Mouse (Mus musculus) telencephalon, adult 2 months (tissue): Measurements from ENCODE around the gene Apon.
A peak's percentile ranks its signal among the peaks of the same experiment; 100 is the strongest.
"Not testable (repeated sequence)": the region's sequence is repeated elsewhere in the genome, so short reads cannot be mapped to it uniquely, and the experiment has no call there.

Experiments used
- DNase-seq: peaks from one replicate; pipeline ENCODE4 v3.0.0-alpha.2; 2011; ENCODE audit warnings: low read depth, low spot score

Apon gene

DNA sequence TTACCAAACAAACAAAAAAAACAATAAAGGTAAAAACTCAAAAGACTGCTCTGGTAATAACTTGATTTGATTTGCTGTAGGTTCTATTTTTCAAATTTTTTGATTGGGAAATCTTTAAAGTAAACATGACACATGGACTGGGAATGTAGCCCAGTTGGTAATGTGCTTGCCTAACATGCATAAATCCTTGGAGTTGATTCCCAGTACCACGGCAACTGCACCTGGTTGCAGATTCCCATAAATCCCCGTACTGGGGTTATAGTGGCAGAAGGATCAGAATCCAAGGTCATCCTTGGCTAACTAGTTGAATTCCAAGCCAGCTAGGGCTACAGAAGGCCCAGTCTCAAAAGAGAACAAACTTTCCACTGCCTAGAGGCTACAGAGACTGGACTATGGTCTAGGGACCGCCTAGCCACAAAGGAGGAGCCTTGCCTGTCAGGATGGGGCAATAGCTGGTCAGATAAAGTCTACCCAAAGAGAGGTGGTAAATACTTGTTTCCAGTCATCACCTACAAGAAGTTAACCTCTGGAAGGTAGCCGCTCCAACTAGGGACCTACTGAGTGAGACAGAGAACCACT lies at the start of gene Apon:
Gene Apon, plus strand, starts transcription at position 420 of the 579 bp plus-strand sequence.
- no peak for DNase-seq

DNA sequence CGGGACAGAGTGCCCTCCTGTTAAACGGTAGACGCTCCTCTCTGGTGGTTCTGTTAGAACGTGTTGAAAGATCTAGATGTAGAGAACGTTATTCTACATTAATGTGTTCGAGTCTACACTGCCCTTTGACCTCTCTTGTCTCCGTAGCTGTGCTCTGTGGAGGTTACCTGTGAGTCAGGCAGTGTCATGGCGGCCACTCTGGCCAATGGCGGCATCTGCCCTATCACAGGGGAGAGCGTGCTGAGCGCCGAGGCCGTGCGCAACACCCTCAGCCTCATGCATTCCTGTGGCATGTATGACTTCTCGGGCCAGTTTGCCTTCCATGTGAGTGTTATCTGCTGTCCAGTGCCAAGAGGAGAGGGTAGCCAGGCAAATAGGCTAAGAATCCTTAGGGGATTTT lies 49.0 kb upstream of the Apon start:
- DNase-seq = no peak

DNA sequence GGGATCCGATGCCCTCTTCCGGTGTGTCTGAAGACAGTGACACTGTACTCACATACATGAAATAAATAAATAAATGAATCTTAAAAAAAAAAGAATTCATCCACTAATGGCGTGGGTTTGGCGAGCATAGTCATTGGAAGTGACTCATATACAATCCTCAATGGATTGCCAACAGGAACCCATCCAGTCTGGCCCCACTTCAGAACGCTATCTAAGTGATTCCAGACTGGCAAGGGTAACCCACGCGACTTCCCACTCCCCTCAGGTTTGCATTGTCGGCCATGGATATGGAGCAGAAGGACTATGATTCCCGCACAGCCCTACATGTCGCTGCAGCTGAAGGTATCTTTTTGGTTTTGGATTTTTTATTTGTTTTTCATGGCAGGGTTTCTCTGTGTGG lies 45.6 kb upstream of the Apon start:
- DNase-seq = no peak

DNA sequence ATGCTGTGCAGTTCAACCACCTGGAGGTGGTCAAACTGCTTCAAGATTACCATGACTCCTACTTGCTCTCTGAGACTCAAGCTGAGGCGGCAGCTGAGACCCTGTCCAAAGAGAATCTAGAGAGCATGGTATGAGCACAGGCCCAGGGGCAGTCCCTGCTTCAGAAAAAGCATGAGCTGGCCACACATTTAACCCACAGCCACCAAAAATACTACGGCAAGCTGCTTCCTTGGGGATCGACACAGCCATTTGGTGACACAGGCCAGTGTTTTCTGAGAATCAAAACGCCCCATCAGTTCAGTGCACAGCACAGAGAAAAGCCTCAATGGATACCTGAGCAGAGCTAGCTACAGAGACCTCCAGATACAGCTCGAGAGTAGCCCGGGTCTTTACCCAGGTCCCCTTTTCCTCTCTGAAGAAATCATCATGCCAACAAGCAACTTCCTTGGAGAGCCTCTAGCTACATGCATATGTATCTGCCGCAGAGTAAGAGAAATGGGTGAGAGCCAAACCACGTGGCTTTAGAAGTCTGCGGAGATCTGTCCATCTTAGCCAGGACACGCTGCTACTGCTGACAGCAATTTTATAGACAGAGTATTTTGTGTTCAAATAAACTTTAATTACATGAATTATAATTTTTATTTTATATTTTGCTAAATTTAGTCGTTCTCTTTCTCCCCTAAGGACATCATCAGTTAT lies 44.4 kb upstream of the Apon start:
- DNase-seq = no peak

DNA sequence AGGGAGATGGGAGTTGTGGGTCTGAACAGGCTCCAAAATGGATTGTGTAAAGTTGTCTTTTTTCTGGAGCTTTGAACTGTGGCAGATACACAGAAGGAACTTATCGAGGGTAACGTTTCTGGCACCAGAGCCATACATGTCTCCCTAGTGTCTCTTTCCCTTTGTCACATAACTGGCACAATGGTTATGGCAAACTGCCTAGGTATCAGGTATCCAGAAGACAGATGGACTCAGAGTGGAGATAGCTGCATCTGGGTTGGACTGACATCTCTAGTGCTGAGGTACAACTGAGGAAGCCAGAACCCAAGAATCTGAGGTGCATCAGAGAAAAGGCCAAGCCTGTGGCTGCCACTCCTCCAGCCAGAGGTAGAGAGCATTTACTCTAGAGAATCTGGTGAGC lies 43.8 kb upstream of the Apon start:
- no peak for DNase-seq

DNA sequence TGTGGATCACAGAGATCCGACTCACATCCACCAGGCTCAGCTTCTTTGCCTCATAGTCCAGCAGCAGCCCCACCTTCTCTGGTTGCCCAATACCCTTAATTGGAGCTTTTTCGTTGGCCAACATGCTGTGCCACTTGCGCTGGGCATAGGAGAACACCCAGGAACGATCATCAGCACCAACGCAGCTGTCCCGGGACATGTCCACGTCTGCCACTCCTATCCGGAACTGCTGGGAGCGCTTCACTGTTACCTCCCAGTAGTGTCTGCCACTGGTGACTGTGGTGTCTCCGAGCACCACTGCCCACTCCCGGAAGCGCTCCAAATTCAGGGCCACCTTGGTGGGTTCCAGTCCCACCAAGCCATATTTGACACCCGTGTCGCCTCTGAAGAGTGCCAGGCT lies 42.9 kb upstream of the Apon start:
- DNase-seq = no peak

DNA sequence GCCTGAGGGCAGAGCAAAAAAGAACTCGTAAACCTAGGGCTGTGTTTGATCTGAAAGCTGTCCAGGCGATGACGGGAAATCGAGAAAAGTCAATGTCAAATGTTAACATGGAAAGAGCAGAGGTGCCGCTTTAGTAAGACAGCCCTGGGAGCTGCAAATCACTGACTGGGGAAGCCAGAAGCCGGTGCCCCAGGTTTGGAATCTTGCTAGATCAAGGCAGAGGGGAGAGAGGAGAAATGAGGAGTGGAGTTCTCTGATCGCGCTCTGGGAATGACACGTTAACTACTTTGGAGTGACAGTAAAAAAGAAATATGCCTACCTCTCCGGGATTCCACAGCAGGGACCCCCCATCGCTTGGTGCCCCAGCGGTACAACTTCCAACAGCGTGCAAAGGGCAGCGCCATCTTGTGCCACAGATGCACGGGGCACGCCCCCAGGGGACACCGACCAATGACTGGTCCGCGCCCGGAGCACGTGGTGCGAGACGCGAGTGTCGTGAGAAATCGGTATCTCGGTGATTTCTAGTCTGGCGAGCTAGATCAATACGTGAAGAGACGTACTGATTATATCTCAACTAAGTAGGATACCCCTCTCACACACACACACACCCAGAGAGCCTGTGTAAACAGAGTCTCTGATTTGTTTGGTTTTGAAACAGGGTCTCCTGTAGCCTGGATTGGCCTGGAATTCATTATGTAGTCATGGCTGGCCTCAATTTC lies 42.3 kb upstream of the Apon start, which contains the start of gene Spryd4:
Gene Spryd4, minus strand, starts transcription at position 418 of the 719 bp plus-strand sequence.
- DNase-seq = peak; percentile 76

DNA sequence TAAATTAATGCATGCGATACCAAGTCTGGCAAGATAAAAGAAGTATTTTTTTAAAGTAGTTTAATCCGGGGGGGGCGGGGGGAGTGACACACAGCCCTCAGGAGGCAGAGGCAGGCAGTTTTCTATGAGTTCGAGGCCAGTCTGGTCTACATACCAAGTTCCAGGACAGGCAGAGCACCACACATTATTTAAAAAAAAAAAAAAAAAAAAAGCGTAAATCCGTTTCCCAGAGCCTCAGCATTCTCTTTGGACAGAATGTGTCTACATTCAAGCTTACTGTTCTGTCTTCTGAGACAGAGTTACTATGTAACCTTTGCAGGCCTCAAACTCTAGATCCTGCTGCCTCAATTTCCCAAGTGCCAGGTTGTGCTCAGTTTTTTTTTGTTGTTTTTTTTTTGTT lies 41.7 kb upstream of the Apon start:
- DNase-seq = no peak

DNA sequence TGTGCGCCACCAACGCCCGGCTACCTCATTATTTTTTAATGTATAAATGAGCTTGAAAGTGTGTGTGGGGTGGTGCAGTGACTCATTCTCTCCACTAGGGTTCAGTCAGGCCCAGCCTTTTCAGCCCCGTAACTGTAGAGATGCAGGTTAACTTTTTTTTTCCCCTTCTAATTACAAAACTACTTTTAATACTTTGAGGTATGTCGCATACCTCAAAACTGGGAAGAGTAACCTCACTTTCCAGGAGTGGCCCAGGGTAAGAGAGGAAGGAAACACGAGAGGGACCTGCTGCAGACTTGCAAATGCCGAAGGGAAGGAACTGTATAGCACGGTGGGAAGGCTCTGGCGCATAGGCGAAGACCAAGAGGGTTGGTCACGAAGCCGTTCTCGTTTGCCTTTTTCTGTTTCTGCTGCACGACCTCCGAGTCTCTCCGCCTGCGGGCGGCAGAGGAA lies 41.0 kb upstream of the Apon start:
- DNase-seq = peak; percentile 43

DNA sequence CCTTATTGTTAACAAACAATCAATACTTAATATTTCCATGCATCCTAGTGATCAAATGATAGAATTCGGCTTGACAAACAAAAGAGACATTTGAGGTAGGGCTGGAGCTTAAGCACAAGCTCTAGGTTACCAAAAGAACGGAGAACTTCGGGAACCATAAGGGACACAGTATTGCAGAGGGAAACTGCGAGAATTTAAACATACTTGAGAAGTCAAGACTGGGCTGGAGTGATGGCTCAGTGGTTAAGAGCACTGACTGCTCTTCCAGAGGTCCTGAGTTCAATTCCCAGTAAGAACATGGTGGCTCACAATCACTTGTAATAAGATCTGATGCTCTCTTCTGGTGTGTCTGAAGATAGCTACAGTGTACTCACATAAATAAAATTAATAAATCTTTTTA lies 39.8 kb upstream of the Apon start:
- not testable (repeated sequence) for DNase-seq

DNA sequence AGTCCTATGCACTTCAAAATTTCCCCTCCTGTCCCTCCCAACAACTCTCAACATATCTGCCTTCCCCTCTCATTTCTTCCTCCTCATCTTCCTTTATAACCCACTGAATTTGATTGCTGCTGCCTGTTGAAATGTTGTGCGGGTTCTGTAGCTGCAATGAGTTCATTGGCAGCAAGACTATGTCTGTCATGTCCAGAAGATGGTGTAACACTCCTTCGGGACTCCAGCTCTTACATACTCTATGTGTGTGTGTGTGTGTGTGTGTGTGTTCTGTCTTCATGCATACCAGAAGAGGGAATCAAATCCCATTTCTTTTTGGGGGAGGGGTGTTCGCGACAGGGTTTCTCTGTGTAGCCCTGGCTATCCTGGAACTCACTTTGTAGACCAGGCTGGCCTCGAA lies 38.9 kb upstream of the Apon start:
- DNase-seq = no peak

DNA sequence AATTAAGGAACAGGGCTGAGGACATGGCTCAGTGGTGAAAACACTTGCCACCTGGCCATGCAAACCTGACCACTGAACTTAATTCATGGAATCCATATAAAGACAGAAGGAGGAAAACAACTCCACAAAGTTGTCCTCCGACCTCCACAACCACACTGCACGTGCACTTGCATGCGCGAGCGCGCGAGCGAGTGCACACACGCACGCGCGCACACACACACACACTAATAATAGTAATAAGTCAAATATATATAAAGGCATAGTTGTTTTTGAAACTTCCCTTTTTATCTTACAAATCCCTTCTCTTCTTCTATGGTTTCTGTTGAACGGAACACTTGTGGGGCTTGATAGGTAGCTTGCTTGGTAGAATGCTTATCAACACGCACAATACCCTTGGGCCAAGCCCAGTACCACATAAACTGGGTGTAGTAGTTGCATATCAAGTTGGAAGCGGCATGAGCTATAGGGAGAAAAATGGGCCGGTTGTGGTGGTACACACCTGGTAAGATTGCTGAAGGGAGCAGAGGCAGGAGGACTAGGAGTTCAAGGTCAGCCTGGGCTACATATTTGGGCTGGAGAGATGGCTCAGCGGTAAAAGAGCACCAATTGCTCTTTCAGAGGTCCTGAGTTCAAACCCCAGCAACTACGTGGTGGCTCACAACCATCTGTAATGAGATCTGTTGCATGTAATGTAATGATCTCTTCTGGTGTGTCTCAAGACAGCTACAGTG lies 35.3 kb upstream of the Apon start:
- no peak for DNase-seq

DNA sequence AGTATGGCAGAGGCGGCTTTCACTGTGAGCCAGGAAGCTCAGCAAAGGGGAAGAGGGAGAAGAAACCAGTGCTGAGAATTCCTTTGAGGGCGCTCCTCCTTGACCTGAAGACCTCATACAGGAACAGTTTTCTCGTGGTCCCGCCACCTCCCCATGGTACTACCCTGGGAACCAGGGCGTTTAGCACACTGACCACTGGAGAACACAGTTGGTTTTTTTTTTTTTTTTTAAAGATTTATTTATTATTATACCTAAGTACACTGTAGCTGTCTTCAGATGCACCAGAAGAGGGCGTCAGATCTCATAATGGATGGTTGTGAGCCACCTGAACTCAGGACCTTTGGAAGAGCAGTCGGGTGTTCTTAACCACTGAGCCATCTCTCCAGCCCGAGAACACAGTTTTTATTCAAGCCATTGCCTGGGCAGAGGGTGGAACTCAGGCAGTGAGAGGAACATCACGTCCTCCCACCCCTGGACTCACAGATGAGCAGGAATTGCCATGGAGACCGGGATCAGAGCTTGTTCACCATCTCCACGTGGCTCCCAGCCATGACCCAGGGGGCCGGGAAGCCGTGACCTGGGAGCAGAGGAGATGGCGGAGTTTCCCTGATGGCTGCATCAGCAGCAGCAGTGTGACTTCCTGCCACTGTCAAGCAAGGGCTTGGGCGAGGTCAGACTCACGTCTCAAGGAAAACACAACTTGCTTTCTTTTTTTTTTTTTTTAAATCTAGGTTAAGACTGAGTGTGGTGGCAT lies 32.2 kb upstream of the Apon start:
- no peak for DNase-seq

DNA sequence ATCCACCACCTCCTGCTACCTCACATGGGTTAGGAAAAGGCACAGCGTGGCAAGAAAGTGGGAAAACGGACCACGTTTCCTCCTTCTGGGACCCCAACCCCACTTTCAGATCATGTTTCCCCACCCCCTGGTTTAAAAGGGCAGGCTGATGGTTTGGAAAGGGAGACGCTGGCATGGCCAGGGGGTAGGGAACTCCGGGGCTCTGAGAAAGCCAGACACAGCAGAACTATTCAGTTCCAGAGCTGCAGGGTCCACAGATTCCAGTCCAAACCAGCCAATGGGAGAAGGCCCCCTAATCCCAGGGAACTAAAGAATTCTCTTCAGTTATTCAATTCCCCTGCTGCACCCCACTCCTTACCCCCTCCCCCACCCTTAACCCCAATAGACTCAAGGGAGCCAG lies 28.8 kb upstream of the Apon start:
- DNase-seq = no peak

DNA sequence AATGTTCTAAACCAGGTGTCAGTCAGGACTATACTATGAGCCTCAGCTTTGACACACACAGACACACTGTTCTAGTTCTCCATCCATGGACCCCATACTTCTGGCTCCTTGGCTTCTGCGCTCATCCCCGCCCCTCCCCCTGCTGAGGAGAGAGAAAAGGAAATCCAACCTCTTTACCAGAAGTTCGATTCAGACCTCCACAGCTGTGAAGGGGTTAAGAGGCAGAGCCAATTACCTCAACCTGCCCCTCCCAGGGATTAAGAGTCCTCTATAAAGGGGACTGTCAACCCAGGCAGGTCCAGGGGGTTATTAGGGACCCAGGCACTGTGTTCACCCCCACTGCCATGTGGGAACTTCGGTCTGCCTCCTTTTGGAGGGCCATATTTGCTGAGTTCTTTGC lies 28.4 kb upstream of the Apon start, which contains the start of gene Mip:
Gene Mip, plus strand, starts transcription at position 301 of the 400 bp plus-strand sequence.
- DNase-seq = no peak

DNA sequence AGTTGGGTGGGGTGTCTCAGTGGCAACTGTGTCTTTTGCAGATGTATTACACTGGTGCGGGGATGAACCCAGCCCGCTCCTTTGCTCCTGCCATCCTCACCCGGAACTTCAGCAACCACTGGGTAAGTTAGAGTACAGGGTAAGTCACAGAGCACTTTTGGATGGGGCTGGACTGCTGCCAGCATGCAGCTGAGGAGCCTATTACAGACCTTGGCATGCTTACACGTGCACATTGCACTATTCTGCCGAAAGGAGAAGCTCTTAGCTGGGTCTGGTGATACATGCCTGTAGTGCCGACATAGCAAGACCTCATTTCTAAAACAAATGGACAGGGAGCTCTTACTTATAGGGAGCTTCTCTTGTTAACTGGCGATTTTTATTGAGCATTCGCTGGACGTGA lies 26.3 kb upstream of the Apon start:
- DNase-seq = no peak

DNA sequence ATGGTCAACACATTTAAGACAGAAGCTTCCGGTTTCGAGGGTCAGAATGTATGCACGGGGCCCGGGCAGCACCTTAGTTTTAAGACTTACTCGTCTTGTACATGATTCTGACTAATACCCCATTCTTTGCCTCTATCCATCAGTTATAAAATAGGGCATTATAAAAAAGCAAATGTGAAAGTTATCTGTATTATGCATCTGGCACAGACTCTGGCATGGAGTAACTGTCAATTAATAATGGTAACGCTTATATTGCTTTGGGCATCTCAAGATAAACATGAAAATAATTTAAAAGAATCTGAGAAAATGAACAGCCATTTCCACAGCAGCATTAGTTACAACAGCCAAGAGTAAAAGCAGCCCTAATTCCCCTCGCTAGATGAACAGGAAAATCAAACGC lies 25.9 kb upstream of the Apon start:
- no peak for DNase-seq

DNA sequence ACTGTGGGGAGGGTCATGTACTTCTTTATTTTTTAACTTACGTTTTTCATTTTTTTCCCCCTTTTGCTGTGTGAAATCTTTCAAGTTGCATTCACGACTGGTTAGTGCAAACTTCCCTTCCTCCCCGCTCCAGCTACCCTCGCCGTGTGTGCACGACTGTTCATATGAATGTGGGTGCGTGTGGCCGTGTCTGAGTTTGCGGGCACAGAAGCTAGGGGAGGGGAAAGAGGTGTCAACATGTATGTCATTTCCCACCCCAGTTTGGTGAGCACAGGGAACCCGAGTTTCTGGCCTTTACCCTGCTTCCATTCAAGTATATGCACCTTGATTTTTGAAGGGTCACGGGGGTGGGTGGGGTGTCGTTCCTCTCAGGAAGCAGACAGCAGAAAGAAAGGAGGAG lies 23.3 kb upstream of the Apon start:
- no peak for DNase-seq

DNA sequence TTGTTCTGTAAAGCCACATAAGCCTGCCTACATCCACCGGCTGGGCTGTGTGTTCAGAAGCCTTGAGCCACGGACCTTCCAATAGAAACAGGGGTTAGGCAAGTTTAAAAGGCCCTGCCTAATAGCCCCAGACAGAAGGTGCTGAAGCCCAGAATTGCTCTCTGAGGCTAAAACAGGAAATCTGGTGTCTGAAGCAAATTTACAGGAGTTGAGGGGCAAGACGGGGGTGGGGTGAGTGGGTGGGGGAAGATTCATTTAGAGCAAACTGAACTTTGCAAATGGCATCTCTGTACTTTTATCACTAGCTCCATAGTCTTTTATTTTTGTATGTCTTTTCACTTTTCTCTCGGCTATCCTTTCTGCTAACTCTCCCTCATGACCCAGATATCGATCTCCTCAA lies 22.8 kb upstream of the Apon start:
- no peak for DNase-seq

DNA sequence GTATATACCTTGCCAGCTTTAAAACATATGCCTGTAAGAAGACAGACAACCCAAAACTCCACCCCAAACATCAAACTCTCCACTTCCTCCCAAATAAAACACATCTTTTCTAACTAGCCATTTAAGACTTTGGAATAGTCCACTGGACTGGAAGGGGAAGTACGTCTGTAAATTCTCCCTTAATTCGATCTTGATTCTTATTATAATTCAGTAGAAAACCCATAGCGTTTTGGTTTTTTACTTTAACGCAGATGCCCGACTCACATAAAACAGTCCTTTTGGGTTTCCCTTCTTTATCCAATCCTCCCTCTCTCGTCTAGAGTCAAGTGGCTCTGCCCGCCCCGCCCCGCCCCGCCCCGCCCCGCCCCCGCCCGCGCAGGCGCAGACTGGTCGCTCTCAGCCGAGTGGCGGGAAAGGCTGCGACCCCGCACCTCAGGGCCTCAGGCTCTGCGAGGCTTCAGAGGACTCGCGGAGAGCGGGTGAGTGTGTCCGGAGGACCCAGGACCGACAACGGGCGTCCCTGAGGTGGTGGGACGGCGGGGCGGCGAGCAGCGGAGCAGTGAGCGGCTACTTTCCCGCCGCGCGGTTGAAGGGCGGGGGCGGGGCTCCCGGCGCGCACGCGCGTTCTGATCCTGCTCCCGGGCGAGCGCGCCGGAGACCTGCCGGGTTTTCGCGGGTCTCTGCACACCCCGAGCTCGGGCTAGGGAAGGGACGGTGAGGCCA lies 22.0 kb upstream of the Apon start, which contains the start of gene Timeless:
Gene Timeless, plus strand, starts transcription at position 369 of the 723 bp plus-strand sequence.
- DNase-seq = peak; percentile 79
